Mouse (Mus musculus): ENCODE data around the gene Cct6b. TPM values are rescaled to one million over a fixed set of nuclear protein-coding genes. Genes with fewer than 3 reads are reported as not detected.

The Cct6b gene
- polyA plus RNA-seq, 1 experiment from 2014 or later, result 0.23 TPM

GRCm38 (mm10) chr11:82755919-82756318 lies 8.2 kb downstream of the Cct6b start:
- no peaks in the 10 kb centered on the region for H3K4me1 ChIP-seq (replicated peaks; ENCODE audit: control insufficient read depth, insufficient read depth)
- no peak overlapping the region for H3K4me3 ChIP-seq (ENCODE audit: low read depth, low read length)
- H3K27me3 ChIP-seq (ENCODE audit: control insufficient read depth, insufficient read depth, low read length), result no peaks in the 10 kb centered on the region
- H3K36me3 ChIP-seq (ENCODE audit: control insufficient read depth, insufficient read depth, low read length), result no peaks in the 10 kb centered on the region
- ATAC-seq (ENCODE audit: low FRiP score, low TSS enrichment), result no peak
- TF ChIP-seq CTCF (IDR thresholded peaks at IDR 0.05; ENCODE audit: low read depth) (no peak), EP300 (optimal IDR thresholded peaks at IDR 0.05) (no peak)
- no peak overlapping the region for H3K27ac ChIP-seq (replicated peaks)
- H3K4me2 ChIP-seq (replicated peaks; ENCODE audit: low read depth), result no peak overlapping the region
- H3K9me3 ChIP-seq (ENCODE audit: control insufficient read depth, low read length), result no peaks in the 10 kb centered on the region
- DNase-seq (ENCODE audit: low spot score), result no peak
- H3K9ac ChIP-seq (ENCODE audit: low read length), result no peak overlapping the region
- WGBS, result 83% methylated on average over 1 of the region's 1 CpGs

- H3K27me3 ChIP-seq (ENCODE audit: control insufficient read depth, insufficient read depth, low read length), result no peaks in the 10 kb centered on the region
- no peaks in the 10 kb centered on the region for H3K4me1 ChIP-seq (replicated peaks; ENCODE audit: control insufficient read depth, insufficient read depth)
- H3K9me3 ChIP-seq (ENCODE audit: control insufficient read depth, low read length), result no peaks in the 10 kb centered on the region
- no peak overlapping the region for H3K27ac ChIP-seq (replicated peaks)
- no peak overlapping the region for H3K4me2 ChIP-seq (replicated peaks; ENCODE audit: low read depth)
- H3K36me3 ChIP-seq (ENCODE audit: control insufficient read depth, insufficient read depth, low read length), result no peaks in the 10 kb centered on the region
- DNase-seq (ENCODE audit: low spot score), result no peak
- WGBS, result 68% methylated on average over 6 of the region's 6 CpGs
- no peak overlapping the region for H3K4me3 ChIP-seq (ENCODE audit: low read depth, low read length)
- TF ChIP-seq EP300 (optimal IDR thresholded peaks at IDR 0.05), result no peak
- TF ChIP-seq CTCF (IDR thresholded peaks at IDR 0.05; ENCODE audit: low read depth), result no peak
- H3K9ac ChIP-seq (ENCODE audit: low read length), result no peak overlapping the region
- ATAC-seq (ENCODE audit: low FRiP score, low TSS enrichment), result no peak
Measured at GRCm38 (mm10) chr11:82752349-82753115, 11.6 kb downstream of the Cct6b start.

GRCm38 (mm10) chr11:82746857-82747366 lies 17.2 kb downstream of the Cct6b start:
- H3K9me3 ChIP-seq (ENCODE audit: control insufficient read depth, low read length), result no peaks in the 10 kb centered on the region
- DNase-seq (ENCODE audit: low spot score) (no peak), ATAC-seq (ENCODE audit: low FRiP score, low TSS enrichment) (no peak)
- H3K36me3 ChIP-seq (ENCODE audit: control insufficient read depth, insufficient read depth, low read length), result no peaks in the 10 kb centered on the region
- peak overlapping the region; percentile 23; the same call in 1 of the 2 replicates for H3K4me2 ChIP-seq (replicated peaks; ENCODE audit: low read depth)
- no peaks in the 10 kb centered on the region for H3K4me1 ChIP-seq (replicated peaks; ENCODE audit: control insufficient read depth, insufficient read depth)
- H3K27ac ChIP-seq (replicated peaks), result no peak overlapping the region
- no peak overlapping the region for H3K9ac ChIP-seq (ENCODE audit: low read length)
- no peaks in the 10 kb centered on the region for H3K27me3 ChIP-seq (ENCODE audit: control insufficient read depth, insufficient read depth, low read length)
- H3K4me3 ChIP-seq (ENCODE audit: low read depth, low read length), result no peak overlapping the region
- WGBS, result 74% methylated on average over 8 of the region's 8 CpGs
- TF ChIP-seq CTCF (IDR thresholded peaks at IDR 0.05; ENCODE audit: low read depth), result no peak
- TF ChIP-seq EP300 (optimal IDR thresholded peaks at IDR 0.05), result no peak

- Histone ChIP-seq H3K36me3 (ENCODE audit: control insufficient read depth, insufficient read depth, low read length) (no peaks in the 10 kb centered on the region), H3K27ac (replicated peaks) (no peak overlapping the region), H3K4me1 (replicated peaks; ENCODE audit: control insufficient read depth, insufficient read depth) (no peaks in the 10 kb centered on the region), H3K9me3 (ENCODE audit: control insufficient read depth, low read length) (no peaks in the 10 kb centered on the region), H3K27me3 (ENCODE audit: control insufficient read depth, insufficient read depth, low read length) (no peaks in the 10 kb centered on the region), H3K4me3 (ENCODE audit: low read depth, low read length) (no peak overlapping the region), H3K4me2 (replicated peaks; ENCODE audit: low read depth) (no peak overlapping the region), H3K9ac (ENCODE audit: low read length) (no peak overlapping the region)
- no peak for TF ChIP-seq EP300 (optimal IDR thresholded peaks at IDR 0.05)
- TF ChIP-seq CTCF (IDR thresholded peaks at IDR 0.05; ENCODE audit: low read depth), result peak; percentile 73
- 32% methylated on average over 6 of the region's 6 CpGs for WGBS
- no peak for ATAC-seq (ENCODE audit: low FRiP score, low TSS enrichment)
- peak; percentile 27 for DNase-seq (ENCODE audit: low spot score)
Measured at GRCm38 (mm10) chr11:82746138-82746537, 18.0 kb downstream of the Cct6b start.

GRCm38 (mm10) chr11:82739006-82739405 lies 25.1 kb downstream of the Cct6b start:
- H3K9ac ChIP-seq (ENCODE audit: low read length), result no peak overlapping the region
- H3K4me3 ChIP-seq (ENCODE audit: low read depth, low read length), result no peak overlapping the region
- H3K9me3 ChIP-seq (ENCODE audit: control insufficient read depth, low read length), result no peaks in the 10 kb centered on the region
- H3K27ac ChIP-seq (replicated peaks), result no peak overlapping the region
- ATAC-seq (ENCODE audit: low FRiP score, low TSS enrichment), result no peak
- no peaks in the 10 kb centered on the region for H3K27me3 ChIP-seq (ENCODE audit: control insufficient read depth, insufficient read depth, low read length)
- H3K36me3 ChIP-seq (ENCODE audit: control insufficient read depth, insufficient read depth, low read length), result no peaks in the 10 kb centered on the region
- DNase-seq (ENCODE audit: low spot score), result no peak
- no peak overlapping the region for H3K4me2 ChIP-seq (replicated peaks; ENCODE audit: low read depth)
- TF ChIP-seq EP300 (optimal IDR thresholded peaks at IDR 0.05), result no peak
- 0 out of 2 replicates have a peak, but pooled peaks have one; percentile 20 for TF ChIP-seq CTCF (IDR thresholded peaks at IDR 0.05; ENCODE audit: low read depth)
- H3K4me1 ChIP-seq (replicated peaks; ENCODE audit: control insufficient read depth, insufficient read depth), result no peaks in the 10 kb centered on the region

- no peaks in the 10 kb centered on the region for H3K36me3 ChIP-seq (ENCODE audit: control insufficient read depth, insufficient read depth, low read length)
- no peak overlapping the region for H3K27ac ChIP-seq (replicated peaks)
- no peak overlapping the region for H3K9ac ChIP-seq (ENCODE audit: low read length)
- ATAC-seq (ENCODE audit: low FRiP score, low TSS enrichment), result no peak
- peak; percentile 60 for TF ChIP-seq CTCF (IDR thresholded peaks at IDR 0.05; ENCODE audit: low read depth)
- no peak for TF ChIP-seq EP300 (optimal IDR thresholded peaks at IDR 0.05)
- no peak overlapping the region for H3K4me2 ChIP-seq (replicated peaks; ENCODE audit: low read depth)
- H3K4me3 ChIP-seq (ENCODE audit: low read depth, low read length), result no peak overlapping the region
- DNase-seq (ENCODE audit: low spot score), result peak; percentile 26
- no peaks in the 10 kb centered on the region for H3K27me3 ChIP-seq (ENCODE audit: control insufficient read depth, insufficient read depth, low read length)
- H3K9me3 ChIP-seq (ENCODE audit: control insufficient read depth, low read length), result no peaks in the 10 kb centered on the region
- H3K4me1 ChIP-seq (replicated peaks; ENCODE audit: control insufficient read depth, insufficient read depth), result no peaks in the 10 kb centered on the region
Measured at GRCm38 (mm10) chr11:82734227-82734626, 29.9 kb downstream of the Cct6b start.

Measured in stomach, postnatal 0 days (tissue).